Mouse (Mus musculus) small intestine, adult 2 months (tissue): Measurements from ENCODE around the gene Serpina3c. TPM values are rescaled to one million over a fixed set of nuclear protein-coding genes. Genes with fewer than 3 reads are reported as not detected.

Source experiments
- H3K27ac ChIP-seq: fragments of 200-500 bp; 2 replicates; pipeline ENCODE4 v1.5.1; 2012; ENCODE audit warnings: low read depth, low read length, control low read depth, inconsistent platforms; ENCODE audit not compliant: insufficient read depth
- H3K27me3 ChIP-seq: fragments of 200-500 bp; 2 replicates; pipeline ENCODE4 v1.6.1; 2012; ENCODE audit warnings: mild to moderate bottlenecking, moderate library complexity, low read length, inconsistent platforms; ENCODE audit not compliant: control insufficient read depth, insufficient read depth
- H3K36me3 ChIP-seq: fragments of 200-500 bp; 2 replicates; pipeline ENCODE4 v1.6.1; 2012; ENCODE audit warnings: mild to moderate bottlenecking, low read length, control low read depth, inconsistent platforms; ENCODE audit not compliant: control insufficient read depth, insufficient read depth
- H3K4me1 ChIP-seq: fragments of 200-500 bp; 2 replicates; pipeline ENCODE4 v1.6.1; 2012; ENCODE audit warnings: low read length, inconsistent platforms, mixed read lengths; ENCODE audit not compliant: control insufficient read depth, insufficient read depth, insufficient read length
- H3K4me3 ChIP-seq: fragments of 200-500 bp; 2 replicates; pipeline ENCODE4 v1.5.1; 2012; ENCODE audit warnings: low read depth, mild to moderate bottlenecking, control low read depth, inconsistent platforms, low read length, moderate library complexity
- CTCF ChIP-seq: fragments of 200-500 bp; IDR thresholded peaks from 2 replicates; pipeline ENCODE4 v1.5.1; 2012; ENCODE audit warnings: low read depth, mild to moderate bottlenecking, control low read depth, inconsistent platforms, low read length, moderate library complexity, mixed read lengths; ENCODE audit not compliant: insufficient replicate concordance, insufficient read length; ENCODE audit errors: extremely low read depth
- POLR2A ChIP-seq: fragments of 200-500 bp; IDR thresholded peaks from 2 replicates; pipeline ENCODE4 v1.6.1; 2012; ENCODE audit warnings: low read depth, mild to moderate bottlenecking, control low read depth, inconsistent platforms, low read length, moderate library complexity
- WGBS: fragments of 180-500 bp; shearing (Covaris S2); methylation state at CpG from one replicate; pipeline ENCODE4 v1.1.7; 2018; 5-methylcytosine and 5-hydroxymethylcytosine counted together
- polyA plus RNA-seq: library from polyadenylated mRNA; depleted of rRNA; stranded (reverse); fragments of >200 nt; gene quantifications from 2 replicates; pipeline ENCODE4 v1.2.3, GENCODE M21; 2012

Serpina3c gene
- polyA plus RNA-seq, 1 experiment = 0.14 TPM

DNA sequence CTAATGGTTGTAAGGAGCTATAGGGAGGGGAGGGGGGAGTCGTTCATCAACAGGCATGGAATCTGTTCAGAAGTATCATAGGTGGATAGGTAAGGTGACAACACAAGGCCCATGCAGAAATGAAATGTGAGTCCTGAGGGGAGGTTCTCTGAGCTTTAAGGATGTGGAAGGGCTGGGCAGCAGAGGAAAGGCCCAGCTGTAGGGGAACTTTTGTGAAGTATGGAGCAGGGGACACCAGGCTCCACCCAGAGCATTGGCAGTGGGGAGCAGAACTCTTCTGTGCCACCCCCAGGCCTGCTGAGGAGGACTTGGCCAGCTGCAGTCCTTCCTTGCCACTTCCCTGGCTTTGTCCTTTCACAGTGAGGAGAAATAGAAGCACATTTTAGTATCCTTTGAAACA lies 12.2 kb downstream of the Serpina3c start:
- no peak overlapping the region for H3K4me3 ChIP-seq
- no peaks in the 10 kb centered on the region for H3K27me3 ChIP-seq
- WGBS = 82% methylated on average over 1 of the region's 1 CpGs
- no peak overlapping the region for H3K27ac ChIP-seq
- H3K4me1 ChIP-seq = peaks cover 36% of the 10 kb centered on the region; the same call in 1 of the 2 replicates
- TF ChIP-seq POLR2A = no peak
- TF ChIP-seq CTCF = no peak
- no peaks in the 10 kb centered on the region for H3K36me3 ChIP-seq

DNA sequence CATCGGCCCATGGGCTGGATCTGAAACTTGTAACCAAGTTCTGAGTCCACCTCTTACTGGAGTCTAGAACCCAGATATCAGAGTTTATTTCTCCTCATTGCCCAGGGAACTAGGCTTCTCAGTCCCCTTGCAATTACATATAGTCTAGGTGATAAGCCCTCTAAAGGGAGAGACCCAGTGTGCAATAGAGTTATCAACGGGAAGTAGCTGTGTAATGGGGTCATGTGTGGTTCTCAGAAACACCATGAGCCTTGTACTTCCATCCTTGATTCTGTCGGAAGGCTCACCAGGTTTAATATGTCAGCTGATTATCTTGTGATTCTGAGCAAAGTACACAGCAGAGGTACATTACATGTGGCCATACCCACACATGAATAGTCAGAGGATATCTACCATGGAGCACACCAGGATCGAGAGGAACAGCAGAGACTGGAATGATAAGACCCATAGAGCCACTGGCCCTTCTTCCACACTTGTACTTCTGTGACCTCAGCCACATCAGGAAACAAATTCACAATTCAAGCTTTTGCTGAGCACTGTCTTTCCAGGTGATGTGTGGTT lies 13.0 kb downstream of the Serpina3c start:
- H3K4me1 ChIP-seq = peaks cover 36% of the 10 kb centered on the region; the same call in 1 of the 2 replicates
- TF ChIP-seq POLR2A = no peak
- TF ChIP-seq CTCF = no peak
- H3K27ac ChIP-seq = no peak overlapping the region
- no peaks in the 10 kb centered on the region for H3K36me3 ChIP-seq
- no peaks in the 10 kb centered on the region for H3K27me3 ChIP-seq
- H3K4me3 ChIP-seq = no peak overlapping the region
- WGBS = 46% methylated on average over 4 of the region's 4 CpGs

DNA sequence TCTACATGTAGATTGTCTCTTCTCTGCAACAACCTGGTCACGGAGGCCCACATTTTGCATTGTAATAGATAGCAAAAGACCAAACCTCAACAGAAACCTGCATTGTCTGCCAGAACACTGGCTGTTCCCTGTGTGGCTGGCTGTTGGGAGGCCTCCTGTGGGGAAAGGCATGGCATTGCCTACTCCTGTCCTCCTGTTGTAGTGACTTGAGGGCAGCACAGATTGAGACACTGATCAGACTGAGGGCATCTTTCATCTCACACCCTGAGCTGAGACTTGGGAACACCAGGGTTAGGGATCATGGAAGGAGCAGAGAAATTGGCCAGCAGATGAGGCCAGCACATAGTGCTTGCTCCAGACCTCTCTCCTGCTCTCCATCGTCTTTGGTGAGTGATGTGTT lies 15.5 kb downstream of the Serpina3c start:
- H3K4me3 ChIP-seq = no peak overlapping the region
- H3K27me3 ChIP-seq = no peaks in the 10 kb centered on the region
- peaks cover 36% of the 10 kb centered on the region; the same call in 1 of the 2 replicates for H3K4me1 ChIP-seq
- TF ChIP-seq POLR2A (no peak), CTCF (no peak)
- WGBS = 93% methylated on average over 2 of the region's 2 CpGs
- H3K27ac ChIP-seq = no peak overlapping the region
- H3K36me3 ChIP-seq = no peaks in the 10 kb centered on the region

DNA sequence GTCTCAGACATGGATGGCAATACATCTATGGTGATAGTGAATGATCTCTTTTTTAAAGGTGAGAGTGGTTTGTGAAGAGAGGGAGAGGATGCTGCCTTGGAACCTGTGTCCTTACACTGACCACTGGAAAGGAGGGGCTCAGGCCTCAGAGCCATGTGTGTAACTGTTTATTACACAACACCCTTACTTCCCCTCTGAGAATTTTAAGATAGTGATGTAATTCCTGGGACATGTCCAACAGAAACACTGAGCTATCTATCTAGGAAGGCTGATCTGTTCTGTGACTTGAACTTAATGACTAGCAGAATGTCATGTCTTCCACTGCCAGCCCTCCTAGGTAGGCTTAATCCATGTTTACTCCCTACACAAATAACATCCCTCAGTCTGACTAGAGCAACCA lies 22.6 kb downstream of the Serpina3c start:
- Histone ChIP-seq H3K27me3 (no peaks in the 10 kb centered on the region), H3K27ac (no peak overlapping the region), H3K4me3 (no peak overlapping the region), H3K4me1 (no peaks in the 10 kb centered on the region), H3K36me3 (no peaks in the 10 kb centered on the region)
- TF ChIP-seq POLR2A = no peak
- TF ChIP-seq CTCF = no peak

DNA sequence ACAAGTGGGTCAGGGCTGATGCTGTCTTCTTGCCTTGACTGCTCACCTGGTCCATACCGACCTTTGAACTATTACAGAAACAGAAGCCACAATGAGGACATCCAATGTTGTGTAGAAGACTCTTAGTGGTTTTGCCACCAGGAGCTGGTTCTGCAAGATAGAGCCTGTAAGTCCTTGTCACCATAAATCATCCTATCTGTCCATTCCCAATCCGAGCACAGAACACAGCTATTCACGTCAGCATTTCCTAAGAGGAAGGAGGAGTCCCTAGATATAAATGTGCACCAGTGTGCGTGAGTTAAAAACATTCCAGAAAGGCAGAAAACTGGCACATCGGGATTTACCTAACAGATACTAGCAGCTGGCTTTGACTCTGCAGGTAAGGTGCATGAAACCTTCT lies 26.0 kb downstream of the Serpina3c start, which contains the start of gene Serpina3b:
Serpina3b (plus strand) TSS at position 301 of the 400 bp plus-strand sequence.
- 82% methylated on average over 5 of the region's 5 CpGs for WGBS
- Histone ChIP-seq H3K27me3 (no peaks in the 10 kb centered on the region), H3K27ac (no peak within 1 kb of the TSS), H3K36me3 (no peaks in the 10 kb centered on the region), H3K4me3 (no peak within 1 kb of the TSS), H3K4me1 (no peaks in the 10 kb centered on the region)
- TF ChIP-seq CTCF (no peak), POLR2A (no peak)

DNA sequence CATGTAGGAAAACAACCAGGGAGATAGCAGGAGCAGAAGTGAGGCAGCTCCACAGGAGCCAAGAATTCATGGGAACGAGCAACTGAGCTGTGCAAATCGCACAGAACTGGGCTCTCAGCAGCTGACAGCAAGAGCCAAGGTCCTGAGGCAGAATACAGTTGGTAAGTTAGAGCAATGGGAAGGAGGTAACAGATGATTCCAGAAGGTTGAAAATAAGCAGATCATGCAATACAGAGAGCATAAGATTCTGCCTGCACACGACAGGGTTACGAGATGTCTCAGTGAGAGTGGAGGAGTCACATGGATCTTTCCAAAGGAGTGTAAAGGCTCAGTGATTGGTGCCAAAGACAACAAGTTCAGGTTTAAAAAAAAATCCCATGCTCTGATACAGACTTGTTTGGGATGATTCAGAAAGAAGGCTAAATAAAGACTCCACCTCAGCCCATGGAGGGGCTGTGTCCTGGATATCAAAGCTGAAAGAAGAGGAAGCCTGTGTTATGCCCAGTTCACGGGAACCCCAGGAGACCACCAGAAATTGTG lies 28.6 kb downstream of the Serpina3c start:
- H3K4me1 ChIP-seq = no peaks in the 10 kb centered on the region
- H3K4me3 ChIP-seq = no peak overlapping the region
- WGBS = 85% methylated on average over 5 of the region's 5 CpGs
- H3K27me3 ChIP-seq = no peaks in the 10 kb centered on the region
- no peaks in the 10 kb centered on the region for H3K36me3 ChIP-seq
- H3K27ac ChIP-seq = no peak overlapping the region
- TF ChIP-seq POLR2A (no peak), CTCF (no peak)

DNA sequence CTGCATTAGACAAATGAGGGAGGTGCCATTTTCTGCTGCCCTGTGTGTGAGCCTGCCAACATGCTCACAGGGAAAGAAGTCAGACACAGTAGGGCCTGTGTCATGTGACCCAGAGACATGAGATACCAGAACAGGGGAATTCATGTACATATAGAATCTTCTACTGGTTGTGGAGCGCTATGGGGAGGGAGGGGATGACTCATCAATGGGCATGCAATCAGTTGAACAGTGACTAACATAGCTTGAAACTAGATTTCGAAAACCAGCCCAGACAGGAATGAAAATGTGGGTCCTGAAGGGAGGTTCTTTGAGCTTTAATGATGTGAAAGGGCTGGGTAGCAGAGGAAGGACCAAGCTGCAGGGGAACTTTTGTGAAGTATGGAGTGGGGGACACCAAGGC lies 29.7 kb downstream of the Serpina3c start:
- 75% methylated on average over 2 of the region's 2 CpGs for WGBS
- H3K4me3 ChIP-seq = no peak overlapping the region
- TF ChIP-seq CTCF = no peak
- no peak for TF ChIP-seq POLR2A
- H3K36me3 ChIP-seq = no peaks in the 10 kb centered on the region
- no peaks in the 10 kb centered on the region for H3K27me3 ChIP-seq
- H3K4me1 ChIP-seq = no peaks in the 10 kb centered on the region
- H3K27ac ChIP-seq = no peak overlapping the region

DNA sequence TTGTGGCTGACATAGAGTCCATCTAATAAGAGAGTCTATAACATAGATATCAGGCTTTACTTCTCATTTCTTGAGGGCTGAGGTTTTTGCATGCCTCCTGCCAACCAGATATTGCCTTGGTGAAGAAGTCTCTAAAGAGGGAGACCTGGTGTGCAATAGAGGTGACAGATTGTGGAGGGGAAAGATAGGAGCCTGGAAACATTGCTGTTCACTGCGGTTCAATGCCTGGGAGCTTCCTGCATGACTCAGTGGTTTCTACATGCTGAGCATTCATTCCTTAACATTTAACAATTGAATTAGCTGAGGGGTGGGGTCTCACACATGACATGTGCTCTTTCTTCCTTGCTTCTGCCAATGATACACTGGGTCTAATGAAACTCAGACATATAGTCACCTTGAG lies 30.6 kb downstream of the Serpina3c start:
- H3K27ac ChIP-seq = no peak overlapping the region
- 79% methylated on average over 1 of the region's 1 CpGs for WGBS
- TF ChIP-seq CTCF (no peak), POLR2A (no peak)

More for the DNA sequence above, 30.6 kb downstream of the Serpina3c start:
- Histone ChIP-seq H3K36me3 (no peaks in the 10 kb centered on the region), H3K4me1 (no peaks in the 10 kb centered on the region), H3K27me3 (no peaks in the 10 kb centered on the region), H3K4me3 (no peak overlapping the region)
